Mouse (Mus musculus): ENCODE results near the gene Tmco5b. TPM values are rescaled to one million over a fixed set of nuclear protein-coding genes. Genes with fewer than 3 reads are reported as not detected.

The Tmco5b gene
- polyA plus RNA-seq, 1 experiment from 2014 or later: not detected

DNA sequence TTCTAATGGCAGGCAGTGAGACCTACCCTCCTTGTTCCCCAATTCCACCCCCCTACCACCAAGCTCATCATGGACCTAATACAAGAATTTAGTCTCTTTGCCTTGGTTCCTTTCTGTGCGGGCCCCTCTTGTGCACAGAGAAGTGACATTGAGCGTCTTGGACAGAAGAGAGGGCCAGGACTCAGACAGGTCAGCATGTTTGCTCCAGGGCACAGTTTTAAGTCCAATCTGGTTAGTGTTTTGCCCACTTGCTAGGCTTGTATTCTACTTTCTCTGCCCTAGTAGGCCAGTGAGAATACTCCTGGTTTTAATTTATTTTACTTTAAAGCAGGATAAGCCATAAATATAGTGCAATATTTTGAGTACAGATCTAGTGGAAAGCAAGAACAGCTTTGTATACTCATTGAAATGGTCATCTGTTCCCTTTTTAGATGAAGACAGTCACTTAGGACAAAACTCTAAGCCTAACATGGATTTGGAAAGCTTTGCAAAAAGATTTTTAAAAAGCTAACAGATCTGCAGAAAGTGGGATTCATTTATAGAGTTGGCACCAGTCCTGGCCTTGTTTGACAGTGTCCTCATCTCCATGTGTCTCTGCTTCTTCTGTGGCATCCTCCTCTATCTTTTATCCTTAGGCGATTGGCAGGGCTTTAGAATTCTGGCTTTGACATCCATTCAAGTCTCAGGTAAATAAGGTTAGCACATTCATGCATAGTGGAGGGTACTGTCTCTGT, 50.2 kb downstream of the Tmco5b start:
- WGBS: 89% methylated on average over 3 of the region's 3 CpGs
- H3K9me3 ChIP-seq (ENCODE audit: control insufficient read depth, low read length): no peaks in the 10 kb centered on the region
- no peaks in the 10 kb centered on the region for H3K36me3 ChIP-seq (ENCODE audit: control insufficient read depth, insufficient read depth, low read length)
- no peaks in the 10 kb centered on the region for H3K4me1 ChIP-seq (ENCODE audit: control insufficient read depth, insufficient read depth, low read length)
- no peak overlapping the region for H3K27ac ChIP-seq (ENCODE audit: low read depth, low read length)
- ATAC-seq (ENCODE audit: low FRiP score, low TSS enrichment): no peak
- no peaks in the 10 kb centered on the region for H3K27me3 ChIP-seq (ENCODE audit: control insufficient read depth, insufficient read depth, low read length)
- no peak overlapping the region for H3K9ac ChIP-seq (ENCODE audit: low read depth, low read length)
- H3K4me3 ChIP-seq (ENCODE audit: low read length): no peak overlapping the region
- no peak overlapping the region for H3K4me2 ChIP-seq (replicated peaks; ENCODE audit: low read depth, low read length)

GRCm38 (mm10) chr2:113344536-113344935, 59.0 kb downstream of the Tmco5b start:
- Histone ChIP-seq H3K4me1 (ENCODE audit: control insufficient read depth, insufficient read depth, low read length) (no peaks in the 10 kb centered on the region), H3K9ac (ENCODE audit: low read depth, low read length) (no peak overlapping the region), H3K4me3 (ENCODE audit: low read length) (no peak overlapping the region), H3K27me3 (ENCODE audit: control insufficient read depth, insufficient read depth, low read length) (no peaks in the 10 kb centered on the region), H3K27ac (ENCODE audit: low read depth, low read length) (no peak overlapping the region), H3K4me2 (replicated peaks; ENCODE audit: low read depth, low read length) (no peak overlapping the region), H3K9me3 (ENCODE audit: control insufficient read depth, low read length) (no peaks in the 10 kb centered on the region), H3K36me3 (ENCODE audit: control insufficient read depth, insufficient read depth, low read length) (no peaks in the 10 kb centered on the region)
- WGBS: 88% methylated on average over 2 of the region's 2 CpGs
- no peak for ATAC-seq (ENCODE audit: low FRiP score, low TSS enrichment)

Other genes with a start within 250 kb of the Tmco5b start
- gene Ryr3, start 68.6 kb upstream of the Tmco5b start, polyA plus RNA-seq (2014; fragmentation: Nextera tagmentation; extraction: Ambion mirVana): 1.0 and 1.8 TPM in 2 replicates
- gene Fmn1, start 42.0 kb downstream of the Tmco5b start, polyA plus RNA-seq (2014; fragmentation: Nextera tagmentation; extraction: Ambion mirVana): 6.9 and 12.0 TPM in 2 replicates